Mouse (Mus musculus) bone marrow macrophage, adult 2 months (primary cell): ENCODE results near the gene Ccar1.

ENCODE experiments used
- CTCF ChIP-seq: IDR thresholded peaks from 2 replicates; pipeline ENCODE4 v1.5.1; 2012; ENCODE audit warnings: low read depth, mild to moderate bottlenecking, low read length, moderate library complexity
- POLR2A ChIP-seq: IDR thresholded peaks from 2 replicates; pipeline ENCODE4 v1.6.1; 2012; ENCODE audit warnings: mild to moderate bottlenecking, low read depth, low read length, borderline replicate concordance

DNA sequence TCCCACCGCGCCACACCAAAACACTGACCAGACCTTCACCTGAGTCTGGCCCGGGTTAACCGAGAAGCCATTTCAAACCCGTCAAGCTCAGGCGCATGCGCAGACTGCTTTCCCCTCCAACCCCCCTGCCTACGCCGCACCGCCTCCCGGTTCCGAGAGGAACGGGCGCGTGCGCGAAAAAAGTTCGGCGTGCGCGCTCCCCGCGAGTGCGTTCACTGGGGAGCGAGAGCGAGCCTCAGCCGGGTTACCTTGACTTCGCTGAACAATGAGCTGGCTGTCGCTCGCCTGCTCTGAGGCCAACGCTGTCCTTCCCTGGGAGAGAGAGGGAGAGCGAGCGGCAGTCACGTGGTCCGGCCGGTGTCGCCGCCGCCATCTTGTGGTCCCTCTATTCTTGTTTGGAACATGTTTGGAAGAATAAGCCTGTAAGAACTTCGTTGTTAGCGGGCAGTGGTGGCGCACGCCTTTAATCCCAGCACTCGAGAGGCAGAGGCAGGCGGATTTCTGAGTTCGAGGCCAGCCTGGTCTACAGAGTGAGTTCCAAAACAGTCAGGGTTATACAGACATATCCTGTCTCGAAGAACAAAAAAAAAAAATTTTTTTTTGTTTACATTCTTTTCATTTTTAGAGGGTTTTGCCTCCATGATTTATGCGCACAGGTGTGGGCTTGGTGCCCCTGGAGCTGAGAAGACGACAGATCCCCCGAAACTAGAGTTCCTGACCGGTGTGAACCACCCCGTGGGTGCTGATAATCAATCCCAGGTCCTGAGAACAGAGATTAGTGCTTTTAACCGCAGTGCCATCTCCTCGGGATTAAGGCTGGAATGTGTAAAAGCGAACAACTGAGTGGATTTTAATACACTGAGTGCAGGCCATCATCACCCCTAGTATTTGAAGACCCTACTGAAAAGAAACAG is at the start of gene Ccar1:
- TF ChIP-seq CTCF, result 0 out of 2 replicates have a peak, but pooled peaks have one; percentile 15
- TF ChIP-seq POLR2A, result no peak
